Mouse (Mus musculus) liver, adult (tissue): Measurements from ENCODE around the gene Gspt2.

Source experiments
- GATA4 ChIP-seq: IDR thresholded peaks from 2 replicates; pipeline ENCODE4 v1.6.1; 2014; ENCODE audit warnings: mild to moderate bottlenecking, low read length; ENCODE audit not compliant: insufficient replicate concordance

Gene Gspt2

DNA sequence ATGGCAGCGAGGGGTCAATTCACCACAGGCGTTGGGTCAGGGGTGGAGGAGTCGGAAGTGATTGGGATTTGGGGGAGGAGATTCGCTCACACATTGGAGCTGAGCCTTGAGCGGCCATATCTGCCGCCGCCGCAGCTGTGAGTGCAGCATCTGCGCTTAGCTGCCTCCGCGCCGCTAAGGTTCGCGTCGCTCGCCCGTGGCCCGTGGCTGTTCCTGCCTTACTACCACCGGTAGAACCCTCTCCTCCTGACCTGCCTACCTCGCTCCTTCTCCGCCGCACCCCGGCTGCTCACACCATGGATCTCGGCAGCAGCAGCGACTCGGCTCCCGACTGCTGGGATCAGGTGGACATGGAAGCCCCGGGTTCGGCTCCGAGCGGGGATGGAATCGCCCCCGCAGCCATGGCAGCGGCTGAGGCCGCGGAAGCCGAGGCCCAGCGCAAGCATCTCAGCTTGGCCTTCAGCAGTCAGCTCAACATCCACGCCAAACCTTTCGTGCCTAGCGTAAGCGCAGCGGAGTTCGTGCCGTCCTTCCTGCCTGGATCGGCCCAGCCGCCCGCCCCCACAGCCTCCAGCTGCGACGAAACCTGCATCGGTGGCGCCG is at the start of gene Gspt2:
Gene Gspt2, plus strand, starts transcription at position 109 of the 603 bp plus-strand sequence.
- TF ChIP-seq GATA4 = no peak

DNA sequence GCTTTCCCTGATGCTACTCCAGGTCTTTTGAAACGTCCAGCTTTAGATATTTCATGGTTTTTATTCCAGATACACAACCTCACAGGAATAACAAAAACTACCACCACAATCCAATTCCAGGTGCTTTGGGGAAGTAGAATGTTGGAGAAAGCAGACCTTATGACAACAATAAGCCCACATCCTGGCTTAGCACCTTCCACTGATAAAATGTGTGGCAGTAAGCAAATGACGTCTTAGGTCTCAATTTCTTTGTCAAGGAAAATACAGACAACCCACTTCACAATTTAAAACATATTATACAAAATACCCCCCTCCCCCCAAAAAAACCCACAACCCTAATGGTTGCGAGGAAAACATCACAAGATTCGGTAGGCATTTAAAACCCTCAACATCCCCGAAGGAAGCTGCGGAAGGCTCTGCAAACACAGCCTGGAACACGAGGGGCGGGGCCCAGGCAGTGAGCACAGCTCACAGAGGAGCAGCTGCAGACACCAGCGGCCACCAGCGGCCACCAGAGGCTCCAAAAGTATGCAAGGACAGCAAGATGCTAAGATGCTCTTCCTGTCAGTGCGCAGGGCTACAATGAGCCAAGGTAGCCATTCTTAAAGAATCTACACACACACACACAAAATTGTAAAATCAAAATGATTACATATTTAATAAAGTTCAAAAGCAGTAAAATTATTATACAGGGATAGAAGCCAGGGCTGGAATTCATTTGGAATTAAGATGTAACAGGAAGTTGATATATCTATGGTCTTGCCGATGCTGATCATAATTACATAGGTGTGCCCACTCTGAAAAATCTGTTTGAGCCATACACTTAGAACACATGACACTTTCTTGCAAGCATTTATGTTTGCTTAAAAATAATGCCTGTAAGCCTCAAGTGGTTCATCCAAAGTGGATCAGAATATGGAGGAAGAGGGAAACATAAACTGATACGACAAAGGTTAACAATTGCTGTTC is 10.8 kb upstream of the Gspt2 start:
- no peak for TF ChIP-seq GATA4

DNA sequence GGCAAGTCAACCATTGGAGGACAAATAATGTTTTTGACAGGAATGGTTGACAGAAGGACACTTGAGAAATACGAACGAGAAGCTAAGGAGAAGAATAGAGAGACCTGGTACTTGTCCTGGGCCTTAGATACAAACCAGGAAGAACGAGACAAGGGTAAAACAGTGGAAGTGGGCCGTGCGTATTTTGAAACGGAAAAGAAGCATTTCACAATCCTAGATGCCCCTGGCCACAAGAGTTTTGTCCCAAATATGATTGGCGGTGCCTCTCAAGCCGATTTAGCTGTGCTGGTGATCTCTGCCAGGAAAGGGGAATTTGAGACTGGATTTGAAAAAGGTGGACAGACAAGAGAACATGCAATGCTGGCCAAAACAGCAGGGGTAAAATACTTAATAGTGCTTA is 1.0 kb downstream of the Gspt2 start:
- no peak for TF ChIP-seq GATA4

DNA sequence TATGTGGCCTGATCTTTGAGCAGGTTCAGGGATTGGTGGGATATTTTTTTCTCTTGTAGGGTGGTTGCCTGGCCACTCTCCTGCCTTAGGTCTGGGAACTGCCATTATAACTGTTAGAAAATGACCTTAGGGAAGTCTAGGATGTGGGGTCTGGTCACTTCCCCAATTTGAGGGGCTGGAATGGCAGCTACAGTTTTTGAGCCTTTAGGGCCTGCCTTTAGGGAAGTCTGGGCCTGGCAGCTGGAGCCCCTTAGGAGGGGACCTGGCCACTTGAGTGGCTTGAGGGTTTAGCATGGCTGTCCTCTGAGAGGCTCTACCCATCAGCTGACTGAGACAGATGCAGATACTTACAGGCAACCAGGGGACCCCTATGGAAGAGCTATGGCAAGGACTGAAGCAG is 12.7 kb downstream of the Gspt2 start:
- no peak for TF ChIP-seq GATA4

DNA sequence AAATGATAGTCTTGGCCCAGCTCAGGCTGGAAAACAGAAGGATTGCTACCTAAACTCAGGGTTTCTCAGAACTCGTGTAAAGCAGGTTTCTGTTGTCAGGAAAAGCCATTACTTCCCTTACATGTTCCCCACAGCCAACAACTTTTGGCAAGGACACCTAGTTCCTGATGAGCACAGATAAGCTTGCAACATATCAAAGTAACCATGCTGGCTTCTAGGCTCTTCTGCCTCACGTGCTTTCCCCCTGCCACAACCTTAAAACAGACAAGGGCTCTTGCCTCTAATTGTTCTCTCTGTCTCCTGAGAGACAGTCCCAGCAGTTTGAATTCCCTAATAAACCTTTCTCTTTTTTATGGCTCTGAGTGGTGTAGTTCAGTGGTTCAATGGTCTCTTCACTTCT is 21.9 kb downstream of the Gspt2 start:
- no peak for TF ChIP-seq GATA4

DNA sequence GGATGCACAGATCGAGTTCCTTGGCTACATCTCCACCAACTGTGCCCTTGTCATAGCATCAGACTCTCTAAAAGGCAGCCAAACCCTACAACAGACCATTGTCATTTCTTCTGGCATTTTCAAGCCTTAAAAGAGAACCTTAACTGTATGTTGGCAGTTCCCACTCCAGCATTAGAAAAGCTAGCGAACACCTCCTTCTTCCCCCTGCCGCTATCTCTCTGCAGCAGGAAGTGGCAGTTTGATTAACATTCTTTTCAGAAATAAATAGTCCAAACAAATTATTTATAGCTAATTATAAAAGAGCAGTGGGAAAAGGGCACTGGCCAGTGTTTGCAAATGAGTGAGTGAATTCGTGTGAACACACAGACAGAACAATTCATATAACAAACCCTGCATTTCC is 34.9 kb downstream of the Gspt2 start:
- TF ChIP-seq GATA4 = no peak

DNA sequence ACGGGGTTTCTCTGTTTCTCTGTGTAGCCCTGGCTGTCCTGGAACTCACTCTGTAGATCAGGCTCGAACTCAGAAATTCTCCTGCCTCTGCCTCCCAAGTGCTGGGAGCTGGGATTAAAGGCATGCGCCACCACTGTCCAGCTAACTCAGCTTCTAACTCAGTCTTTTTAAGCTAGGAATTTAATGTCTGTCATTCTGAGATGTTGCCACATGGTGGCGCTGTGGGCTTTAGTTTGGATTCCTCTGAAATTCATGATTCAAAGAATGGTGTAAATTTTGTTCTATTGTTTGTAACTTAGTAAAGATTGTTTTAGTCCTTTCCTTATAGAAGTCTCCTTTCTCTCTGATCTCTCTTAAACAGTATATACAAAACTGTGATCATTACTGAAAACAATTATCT is 39.1 kb downstream of the Gspt2 start:
- no peak for TF ChIP-seq GATA4
